Mouse (Mus musculus): ENCODE data around the gene Maff. TPM values are rescaled to one million over a fixed set of nuclear protein-coding genes. Genes with fewer than 3 reads are reported as not detected.

Maff gene
- total RNA-seq (2023): 27.5 and 30.8 TPM in 2 replicates

GRCm38 (mm10) chr15:79346051-79346793 is at the start of gene Maff:
Gene Maff, plus strand, starts transcription at chr15:79346621.

GRCm38 (mm10) chr15:79328058-79328938 is 18.1 kb upstream of the Maff start, which contains the start of gene Pla2g6:
Gene Pla2g6, minus strand, starts transcription at chr15:79328390.

GRCm38 (mm10) chr15:79402836-79403762 is 56.7 kb downstream of the Maff start, which contains the start of gene Tmem184b:
Gene Tmem184b, minus strand, starts transcription at chr15:79403569.

Other genes starting within 250 kb of the Maff start
- 14.2 and 16.5 TPM in 2 replicates for gene Micall1, start 237.7 kb upstream of the Maff start, total RNA-seq (2023)
- 18.8 and 28.4 TPM in 2 replicates for gene Polr2f, start 205.6 kb upstream of the Maff start, total RNA-seq (2023)
- gene 1700088E04Rik, start 205.4 kb upstream of the Maff start, total RNA-seq (2023): not detected in 2 replicates
- gene Sox10, start 181.4 kb upstream of the Maff start, total RNA-seq (2023): not detected in 2 replicates
- gene Pick1, start 117.4 kb upstream of the Maff start, total RNA-seq (2023): 4.7 and 7.6 TPM in 2 replicates
- gene Gm49486, start 117.2 kb upstream of the Maff start, total RNA-seq (2023): 0.16 TPM in 1 of 2 replicates, not detected in the other
- gene Slc16a8, start 91.9 kb upstream of the Maff start, total RNA-seq (2023): not detected in 2 replicates
- not detected in 2 replicates for gene Baiap2l2, start 61.1 kb upstream of the Maff start, total RNA-seq (2023)
- gene Pla2g6, start 18.2 kb upstream of the Maff start, total RNA-seq (2023): 3.5 and 7.3 TPM in 2 replicates
- 84.2 and 87.9 TPM in 2 replicates for gene Tmem184b, start 56.9 kb downstream of the Maff start, total RNA-seq (2023)
- 139 and 150 TPM in 2 replicates for gene Csnk1e, start 108.9 kb downstream of the Maff start, total RNA-seq (2023)
- not detected in 2 replicates for gene Kcnj4, start 158.6 kb downstream of the Maff start, total RNA-seq (2023)
- 0.36 and 0.66 TPM in 2 replicates for gene Kdelr3, start 169.8 kb downstream of the Maff start, total RNA-seq (2023)
- 180 and 232 TPM in 2 replicates for gene Ddx17, start 200.1 kb downstream of the Maff start, total RNA-seq (2023)